Mouse (Mus musculus): ENCODE data around the gene Mnx1. TPM values are rescaled to one million over a fixed set of nuclear protein-coding genes. Genes with fewer than 3 reads are reported as not detected.

Mnx1 gene
- polyA plus RNA-seq, 1 experiment from 2014 or later: 0.64 TPM

GRCm38 (mm10) chr5:29475556-29475955, 2.7 kb downstream of the Mnx1 start:
- H3K9ac ChIP-seq (ENCODE audit: low read length): no peak overlapping the region
- H3K9me3 ChIP-seq (ENCODE audit: control insufficient read depth, low read length): no peaks in the 10 kb centered on the region
- DNase-seq (ENCODE audit: low spot score) (no peak), ATAC-seq (ENCODE audit: low FRiP score, low TSS enrichment) (no peak)
- no peak overlapping the region for H3K4me2 ChIP-seq (replicated peaks; ENCODE audit: low read depth)
- no peaks in the 10 kb centered on the region for H3K4me1 ChIP-seq (replicated peaks; ENCODE audit: control insufficient read depth, insufficient read depth)
- no peak overlapping the region for H3K4me3 ChIP-seq (ENCODE audit: low read depth, low read length)
- no peak overlapping the region for H3K27ac ChIP-seq (replicated peaks)
- no peaks in the 10 kb centered on the region for H3K36me3 ChIP-seq (ENCODE audit: control insufficient read depth, insufficient read depth, low read length)
- TF ChIP-seq CTCF (IDR thresholded peaks at IDR 0.05; ENCODE audit: low read depth) (no peak), EP300 (optimal IDR thresholded peaks at IDR 0.05) (no peak)
- 22% methylated on average over 5 of the region's 5 CpGs for WGBS
- H3K27me3 ChIP-seq (ENCODE audit: control insufficient read depth, insufficient read depth, low read length): peaks cover 11% of the 10 kb centered on the region; the same call in 1 of the 2 replicates

GRCm38 (mm10) chr5:29475041-29475440, 3.2 kb downstream of the Mnx1 start:
- H3K4me2 ChIP-seq (replicated peaks; ENCODE audit: low read depth): peak overlapping the region; percentile 36
- DNase-seq (ENCODE audit: low spot score) (no peak), ATAC-seq (ENCODE audit: low FRiP score, low TSS enrichment) (no peak)
- no peaks in the 10 kb centered on the region for H3K36me3 ChIP-seq (ENCODE audit: control insufficient read depth, insufficient read depth, low read length)
- H3K27ac ChIP-seq (replicated peaks): no peak overlapping the region
- peaks cover 11% of the 10 kb centered on the region; the same call in 1 of the 2 replicates for H3K27me3 ChIP-seq (ENCODE audit: control insufficient read depth, insufficient read depth, low read length)
- H3K9me3 ChIP-seq (ENCODE audit: control insufficient read depth, low read length): no peaks in the 10 kb centered on the region
- WGBS: 19% methylated on average over 10 of the region's 10 CpGs
- TF ChIP-seq EP300 (optimal IDR thresholded peaks at IDR 0.05) (no peak), CTCF (IDR thresholded peaks at IDR 0.05; ENCODE audit: low read depth) (no peak)
- H3K4me1 ChIP-seq (replicated peaks; ENCODE audit: control insufficient read depth, insufficient read depth): no peaks in the 10 kb centered on the region
- 0 out of 2 replicates have a peak overlapping the region, but pooled peaks have one; percentile 2 for H3K4me3 ChIP-seq (ENCODE audit: low read depth, low read length)
- no peak overlapping the region for H3K9ac ChIP-seq (ENCODE audit: low read length)

DNA sequence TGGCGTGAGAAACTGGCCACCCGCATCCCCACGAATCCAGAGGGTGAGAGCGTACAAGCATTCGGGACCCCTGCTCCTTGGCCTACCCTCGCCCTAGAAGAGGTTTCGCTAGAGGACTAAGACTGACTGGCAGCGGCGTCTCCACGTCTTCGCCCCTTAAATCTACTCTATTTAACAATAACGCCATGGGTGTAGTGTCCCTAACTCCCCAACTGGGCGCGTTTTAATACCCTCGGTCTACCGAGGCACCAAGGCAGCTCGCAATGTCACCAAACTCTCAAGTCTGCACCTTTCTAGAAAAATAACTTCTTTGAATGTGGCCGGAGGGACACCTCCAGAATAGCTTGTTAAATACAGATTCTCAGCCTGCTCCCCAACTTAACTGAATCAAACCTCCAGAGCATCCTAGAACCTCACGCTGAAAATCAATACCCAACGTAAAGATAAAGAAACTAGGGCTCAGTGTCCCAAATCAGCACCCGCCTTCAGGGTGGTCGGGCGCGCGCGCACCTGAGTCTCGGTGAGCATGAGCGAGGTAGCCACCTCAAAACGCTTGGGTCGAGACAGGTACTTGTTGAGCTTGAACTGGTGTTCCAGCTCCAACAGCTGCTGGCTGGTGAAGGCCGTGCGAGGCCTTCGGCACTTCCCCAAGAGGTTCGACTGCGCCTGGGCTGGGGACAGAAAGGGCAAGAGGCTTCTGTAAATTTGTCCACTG, 3.9 kb downstream of the Mnx1 start:
- Histone ChIP-seq H3K4me1 (replicated peaks; ENCODE audit: control insufficient read depth, insufficient read depth) (no peaks in the 10 kb centered on the region), H3K4me2 (replicated peaks; ENCODE audit: low read depth) (peak overlapping the region; percentile 39), H3K27me3 (ENCODE audit: control insufficient read depth, insufficient read depth, low read length) (peaks cover 11% of the 10 kb centered on the region; the same call in 1 of the 2 replicates), H3K36me3 (ENCODE audit: control insufficient read depth, insufficient read depth, low read length) (no peaks in the 10 kb centered on the region), H3K9ac (ENCODE audit: low read length) (no peak overlapping the region), H3K4me3 (ENCODE audit: low read depth, low read length) (peak overlapping the region; percentile 18; the same call in 1 of the 2 replicates), H3K9me3 (ENCODE audit: control insufficient read depth, low read length) (no peaks in the 10 kb centered on the region), H3K27ac (replicated peaks) (no peak overlapping the region)
- WGBS: 17% methylated on average over 35 of the region's 35 CpGs
- ATAC-seq (ENCODE audit: low FRiP score, low TSS enrichment): no peak
- TF ChIP-seq EP300 (optimal IDR thresholded peaks at IDR 0.05) (no peak), CTCF (IDR thresholded peaks at IDR 0.05; ENCODE audit: low read depth) (no peak)
- no peak for DNase-seq (ENCODE audit: low spot score)

DNA sequence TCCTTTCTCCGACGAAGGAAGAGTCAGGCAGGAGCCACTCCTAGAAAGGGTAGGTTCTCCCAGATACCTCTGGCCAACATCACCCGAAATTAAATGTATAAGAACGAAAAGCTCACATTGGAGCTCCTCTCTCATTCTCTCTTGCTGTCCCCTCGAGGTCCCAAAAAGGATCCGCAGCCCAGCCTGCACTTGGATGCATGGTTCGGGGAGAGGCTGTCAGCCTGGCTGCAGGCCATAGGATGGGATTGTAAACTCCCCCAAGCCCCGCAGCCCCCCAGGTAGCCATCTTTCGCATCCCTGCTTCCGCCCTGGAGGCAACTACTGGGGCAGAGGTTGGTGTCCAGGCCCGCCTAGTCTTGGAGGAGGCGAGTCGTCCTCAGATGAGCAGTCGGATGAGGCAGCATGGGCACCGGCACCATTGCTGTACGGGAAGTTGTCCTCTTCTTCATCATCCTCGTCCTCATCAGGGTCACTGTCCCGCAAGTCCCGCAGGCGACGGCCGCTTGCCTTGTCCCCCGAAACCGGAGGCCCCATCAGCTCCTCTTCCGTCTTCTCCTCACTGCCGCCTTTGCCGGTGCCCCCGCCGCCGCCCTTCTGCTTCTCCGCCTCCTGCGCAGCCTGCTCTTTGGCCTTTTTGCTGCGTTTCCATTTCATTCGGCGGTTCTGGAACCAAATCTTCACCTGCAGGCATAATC, 4.6 kb downstream of the Mnx1 start:
- WGBS: 15% methylated on average over 35 of the region's 35 CpGs
- DNase-seq (ENCODE audit: low spot score) (no peak), ATAC-seq (ENCODE audit: low FRiP score, low TSS enrichment) (no peak)
- Histone ChIP-seq H3K36me3 (ENCODE audit: control insufficient read depth, insufficient read depth, low read length) (no peaks in the 10 kb centered on the region), H3K9me3 (ENCODE audit: control insufficient read depth, low read length) (no peaks in the 10 kb centered on the region), H3K4me1 (replicated peaks; ENCODE audit: control insufficient read depth, insufficient read depth) (no peaks in the 10 kb centered on the region), H3K4me2 (replicated peaks; ENCODE audit: low read depth) (peak overlapping the region; percentile 39), H3K9ac (ENCODE audit: low read length) (no peak overlapping the region), H3K27me3 (ENCODE audit: control insufficient read depth, insufficient read depth, low read length) (peaks cover 11% of the 10 kb centered on the region; the same call in 1 of the 2 replicates), H3K27ac (replicated peaks) (no peak overlapping the region), H3K4me3 (ENCODE audit: low read depth, low read length) (peak overlapping the region; percentile 18; the same call in 1 of the 2 replicates)
- TF ChIP-seq CTCF (IDR thresholded peaks at IDR 0.05; ENCODE audit: low read depth) (no peak), EP300 (optimal IDR thresholded peaks at IDR 0.05) (no peak)

- H3K4me3 ChIP-seq (ENCODE audit: low read depth, low read length): no peak overlapping the region
- 14% methylated on average over 22 of the region's 22 CpGs for WGBS
- H3K36me3 ChIP-seq (ENCODE audit: control insufficient read depth, insufficient read depth, low read length): no peaks in the 10 kb centered on the region
- no peak for TF ChIP-seq CTCF (IDR thresholded peaks at IDR 0.05; ENCODE audit: low read depth)
- TF ChIP-seq EP300 (optimal IDR thresholded peaks at IDR 0.05): no peak
- no peak overlapping the region for H3K4me2 ChIP-seq (replicated peaks; ENCODE audit: low read depth)
- H3K9me3 ChIP-seq (ENCODE audit: control insufficient read depth, low read length): no peaks in the 10 kb centered on the region
- H3K9ac ChIP-seq (ENCODE audit: low read length): no peak overlapping the region
- no peak for ATAC-seq (ENCODE audit: low FRiP score, low TSS enrichment)
- H3K4me1 ChIP-seq (replicated peaks; ENCODE audit: control insufficient read depth, insufficient read depth): no peaks in the 10 kb centered on the region
- DNase-seq (ENCODE audit: low spot score): no peak
- H3K27me3 ChIP-seq (ENCODE audit: control insufficient read depth, insufficient read depth, low read length): peaks cover 7% of the 10 kb centered on the region; the same call in 1 of the 2 replicates
- no peak overlapping the region for H3K27ac ChIP-seq (replicated peaks)
Observed at GRCm38 (mm10) chr5:29471855-29472665, 6.2 kb downstream of the Mnx1 start.
